Mouse (Mus musculus) embryonic facial prominence, embryonic 13.5 days (tissue): ENCODE data around the gene Ssbp2. TPM values are rescaled to one million over a fixed set of nuclear protein-coding genes. Genes with fewer than 3 reads are reported as not detected.

Experiments used
- ATAC-seq: fragments of 200-750 bp; cut with Nextera tagmentation; 2 replicates; pipeline ENCODE4 v1.8.0; 2017; ENCODE audit warnings: low read depth; ENCODE audit not compliant: insufficient number of reproducible peaks, insufficient read depth, low FRiP score, low TSS enrichment
- H3K27ac ChIP-seq: fragments of 300-500 bp; sonication (generic); 2 replicates; pipeline ENCODE4 v1.5.1; 2015; ENCODE audit warnings: moderate library complexity, mild to moderate bottlenecking, inconsistent platforms
- H3K27me3 ChIP-seq: fragments of 300-500 bp; sonication (generic); 2 replicates; pipeline ENCODE4 v1.6.1; 2015; ENCODE audit warnings: mild to moderate bottlenecking, inconsistent platforms
- H3K36me3 ChIP-seq: fragments of 300-500 bp; sonication (generic); 2 replicates; pipeline ENCODE4 v1.6.1; 2015; ENCODE audit warnings: mild to moderate bottlenecking, inconsistent platforms
- H3K4me1 ChIP-seq: fragments of 300-500 bp; sonication (generic); 2 replicates; pipeline ENCODE4 v1.6.1; 2015; ENCODE audit warnings: inconsistent platforms
- H3K4me2 ChIP-seq: fragments of 300-500 bp; sonication (generic); 2 replicates; pipeline ENCODE4 v1.6.1; 2015; ENCODE audit warnings: moderate library complexity, mild to moderate bottlenecking, inconsistent platforms
- H3K4me3 ChIP-seq: fragments of 300-500 bp; sonication (generic); 2 replicates; pipeline ENCODE4 v1.5.1; 2015; ENCODE audit warnings: mild to moderate bottlenecking, inconsistent platforms
- H3K9ac ChIP-seq: fragments of 300-500 bp; sonication (generic); 2 replicates; pipeline ENCODE4 v1.6.1; 2015; ENCODE audit warnings: mild to moderate bottlenecking, inconsistent platforms
- H3K9me3 ChIP-seq: fragments of 300-500 bp; sonication (generic); 2 replicates; pipeline ENCODE4 v1.6.1; 2016; ENCODE audit warnings: inconsistent platforms
- whole genome bisulfite sequencing: fragments of 180-500 bp; shearing (Covaris S2); methylation state at CpG from one replicate; pipeline ENCODE4 v1.1.7; 2015; ENCODE audit warnings: mixed read lengths; 5-methylcytosine and 5-hydroxymethylcytosine counted together
- polyA plus RNA-seq: library from polyadenylated mRNA; unstranded; fragments of >200 nt; fragmentation: Nextera tagmentation; extraction: Ambion mirVana; gene quantifications from 2 replicates; pipeline ENCODE4 v1.2.1, GENCODE M21; 2015

Ssbp2 gene
- 220 and 228 TPM in 2 replicates for polyA plus RNA-seq

DNA sequence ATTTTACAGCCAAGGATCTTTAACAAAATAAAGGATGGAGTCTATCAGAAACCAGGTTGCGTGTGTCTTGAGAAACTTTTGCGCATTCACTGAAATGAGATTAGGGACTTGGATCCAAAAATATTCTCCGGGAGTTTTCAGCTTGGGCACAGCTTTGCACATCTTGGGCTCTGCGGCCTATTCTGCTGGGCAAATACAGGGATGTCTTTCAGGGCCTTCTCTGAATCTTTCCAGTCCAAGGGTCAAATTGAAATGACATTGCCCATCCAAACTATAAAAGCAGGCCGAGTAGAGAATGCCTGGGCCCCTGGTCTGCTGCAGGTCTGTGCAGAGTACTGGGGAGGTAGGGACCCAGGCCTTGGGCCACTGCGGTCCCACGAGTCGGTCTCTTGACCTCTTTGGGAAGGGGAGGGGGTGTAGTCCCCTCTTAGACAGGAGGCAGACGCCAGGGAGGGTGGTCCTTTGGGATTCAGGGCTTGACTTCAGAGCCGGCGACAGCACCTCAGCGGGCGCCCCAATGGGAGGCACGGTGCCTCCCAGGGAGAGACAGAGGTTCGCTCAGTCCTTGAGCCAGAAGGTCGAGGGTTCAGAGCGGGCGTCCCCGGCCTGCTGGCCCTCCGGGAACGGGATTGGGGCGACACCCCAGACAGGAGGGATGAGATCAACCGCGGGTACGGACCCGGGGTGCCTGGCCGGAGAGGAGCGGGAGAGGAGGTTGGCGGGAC lies at the start of gene Ssbp2:
Gene Ssbp2 (plus strand): TSS at position 388 of the 725 bp plus-strand sequence.
- H3K9me3 ChIP-seq, result no peaks in the 10 kb centered on the region
- H3K4me3 ChIP-seq, result peak within 1 kb of the TSS; percentile 96
- no peaks in the 10 kb centered on the region for H3K27me3 ChIP-seq
- peak; percentile 5; the same call in 1 of the 2 replicates for ATAC-seq
- H3K36me3 ChIP-seq, result no peaks in the 10 kb centered on the region
- peaks cover 26% of the 10 kb centered on the region for H3K4me1 ChIP-seq
- H3K4me2 ChIP-seq, result peak within 1 kb of the TSS; percentile 75
- peak within 1 kb of the TSS; percentile 99 for H3K9ac ChIP-seq
- WGBS, result 8% methylated on average over 27 of the region's 29 CpGs
- H3K27ac ChIP-seq, result peak within 1 kb of the TSS; percentile 98

- Histone ChIP-seq H3K4me1 (no peaks in the 10 kb centered on the region), H3K4me2 (no peak overlapping the region), H3K36me3 (no peaks in the 10 kb centered on the region), H3K27me3 (no peaks in the 10 kb centered on the region), H3K27ac (no peak overlapping the region), H3K4me3 (no peak overlapping the region), H3K9ac (no peak overlapping the region), H3K9me3 (no peaks in the 10 kb centered on the region)
- ATAC-seq, result no peak
- 76% methylated on average over 5 of the region's 5 CpGs for WGBS
Observed at GRCm38 (mm10) chr13:91413752-91414503, 46.2 kb upstream of the Ssbp2 start.

DNA sequence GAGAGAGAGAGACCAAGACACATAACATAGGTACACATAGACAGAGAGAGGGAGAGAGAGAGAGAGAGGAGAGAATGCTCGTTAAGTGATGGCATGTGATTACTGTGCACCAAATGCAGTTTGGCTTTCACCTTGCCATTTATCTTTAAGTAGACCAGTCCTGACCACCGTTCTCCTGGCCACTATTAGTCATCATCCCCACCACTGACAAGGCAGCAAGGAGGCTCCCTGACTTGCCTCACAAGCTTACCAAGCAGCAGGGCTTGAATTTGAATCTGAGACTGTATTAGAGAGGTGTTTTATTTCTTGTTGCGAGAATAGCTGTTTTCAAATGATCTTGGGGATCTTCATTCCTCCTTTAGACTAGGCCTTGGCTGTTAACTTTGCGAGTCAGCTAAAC lies 44.2 kb upstream of the Ssbp2 start:
- Histone ChIP-seq H3K36me3 (no peaks in the 10 kb centered on the region), H3K4me3 (no peak overlapping the region), H3K27ac (no peak overlapping the region), H3K27me3 (no peaks in the 10 kb centered on the region), H3K9ac (no peak overlapping the region), H3K4me2 (no peak overlapping the region), H3K9me3 (no peaks in the 10 kb centered on the region), H3K4me1 (no peaks in the 10 kb centered on the region; the same call in 1 of the 2 replicates)
- no peak for ATAC-seq
- WGBS, result 81% methylated on average over 4 of the region's 4 CpGs

- WGBS, result 81% methylated on average over 2 of the region's 2 CpGs
- Histone ChIP-seq H3K27me3 (no peaks in the 10 kb centered on the region), H3K4me3 (no peak overlapping the region), H3K9me3 (no peaks in the 10 kb centered on the region), H3K4me2 (no peak overlapping the region), H3K27ac (no peak overlapping the region), H3K36me3 (no peaks in the 10 kb centered on the region), H3K9ac (no peak overlapping the region), H3K4me1 (peaks cover 8% of the 10 kb centered on the region)
- ATAC-seq, result no peak
Observed at GRCm38 (mm10) chr13:91416698-91417097, 43.4 kb upstream of the Ssbp2 start.

GRCm38 (mm10) chr13:91421387-91421949 lies 38.6 kb upstream of the Ssbp2 start:
- no peaks in the 10 kb centered on the region for H3K9me3 ChIP-seq
- H3K4me2 ChIP-seq, result peak overlapping the region; percentile 37
- ATAC-seq, result no peak
- no peak overlapping the region for H3K9ac ChIP-seq
- H3K27ac ChIP-seq, result no peak overlapping the region
- H3K4me1 ChIP-seq, result peaks cover 22% of the 10 kb centered on the region
- H3K36me3 ChIP-seq, result no peaks in the 10 kb centered on the region
- H3K27me3 ChIP-seq, result no peaks in the 10 kb centered on the region
- WGBS, result 21% methylated on average over 9 of the region's 9 CpGs
- H3K4me3 ChIP-seq, result no peak overlapping the region

- peaks cover 13% of the 10 kb centered on the region; the same call in 1 of the 2 replicates for H3K4me1 ChIP-seq
- H3K4me3 ChIP-seq, result no peak overlapping the region
- H3K36me3 ChIP-seq, result no peaks in the 10 kb centered on the region
- no peak overlapping the region for H3K9ac ChIP-seq
- no peaks in the 10 kb centered on the region for H3K27me3 ChIP-seq
- no peak overlapping the region for H3K4me2 ChIP-seq
- no peak for ATAC-seq
- no peak overlapping the region for H3K27ac ChIP-seq
- H3K9me3 ChIP-seq, result no peaks in the 10 kb centered on the region
- WGBS, result 66% methylated on average over 5 of the region's 5 CpGs
Observed at GRCm38 (mm10) chr13:91430867-91431266, 29.2 kb upstream of the Ssbp2 start.

- Histone ChIP-seq H3K27ac (peak overlapping the region; percentile 4; the same call in 1 of the 2 replicates), H3K36me3 (no peaks in the 10 kb centered on the region), H3K9ac (0 out of 2 replicates have a peak overlapping the region, but pooled peaks have one; percentile 27), H3K27me3 (no peaks in the 10 kb centered on the region), H3K9me3 (no peaks in the 10 kb centered on the region), H3K4me2 (peak overlapping the region; percentile 28; the same call in 1 of the 2 replicates), H3K4me3 (no peak overlapping the region), H3K4me1 (peaks cover 7% of the 10 kb centered on the region; the same call in 1 of the 2 replicates)
- WGBS, result 52% methylated on average over 12 of the region's 12 CpGs
- ATAC-seq, result no peak
Observed at GRCm38 (mm10) chr13:91431392-91432355, 28.4 kb upstream of the Ssbp2 start.

GRCm38 (mm10) chr13:91433021-91433420 lies 27.1 kb upstream of the Ssbp2 start:
- Histone ChIP-seq H3K27me3 (no peaks in the 10 kb centered on the region), H3K4me1 (peaks cover 6% of the 10 kb centered on the region; the same call in 1 of the 2 replicates), H3K4me3 (no peak overlapping the region), H3K36me3 (no peaks in the 10 kb centered on the region), H3K9ac (no peak overlapping the region), H3K27ac (no peak overlapping the region), H3K9me3 (no peaks in the 10 kb centered on the region), H3K4me2 (no peak overlapping the region)
- WGBS, result 86% methylated on average over 11 of the region's 11 CpGs
- no peak for ATAC-seq

DNA sequence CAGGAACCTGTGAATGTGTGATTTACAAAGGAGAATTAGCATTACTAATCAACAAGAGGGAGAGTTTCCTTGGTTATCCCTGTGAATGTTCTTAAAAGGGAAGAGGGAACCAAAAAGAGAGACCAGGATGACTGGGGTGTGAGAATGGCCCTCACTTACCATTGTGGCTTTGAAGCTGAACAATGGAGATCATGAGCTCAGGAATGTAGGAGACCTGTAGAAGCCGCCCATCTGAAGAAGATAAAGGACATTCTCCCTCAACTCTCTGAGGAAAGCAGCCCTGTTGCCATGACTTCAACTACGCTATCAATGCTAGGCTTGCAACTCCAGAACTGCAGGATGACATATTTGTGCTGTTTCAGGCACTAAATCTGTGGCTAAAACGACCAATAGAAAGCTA lies 22.2 kb upstream of the Ssbp2 start:
- Histone ChIP-seq H3K4me3 (no peak overlapping the region), H3K9me3 (no peaks in the 10 kb centered on the region), H3K4me1 (no peaks in the 10 kb centered on the region), H3K36me3 (no peaks in the 10 kb centered on the region), H3K27me3 (no peaks in the 10 kb centered on the region), H3K27ac (no peak overlapping the region), H3K4me2 (no peak overlapping the region), H3K9ac (no peak overlapping the region)
- 69% methylated on average over 3 of the region's 3 CpGs for WGBS
- no peak for ATAC-seq

DNA sequence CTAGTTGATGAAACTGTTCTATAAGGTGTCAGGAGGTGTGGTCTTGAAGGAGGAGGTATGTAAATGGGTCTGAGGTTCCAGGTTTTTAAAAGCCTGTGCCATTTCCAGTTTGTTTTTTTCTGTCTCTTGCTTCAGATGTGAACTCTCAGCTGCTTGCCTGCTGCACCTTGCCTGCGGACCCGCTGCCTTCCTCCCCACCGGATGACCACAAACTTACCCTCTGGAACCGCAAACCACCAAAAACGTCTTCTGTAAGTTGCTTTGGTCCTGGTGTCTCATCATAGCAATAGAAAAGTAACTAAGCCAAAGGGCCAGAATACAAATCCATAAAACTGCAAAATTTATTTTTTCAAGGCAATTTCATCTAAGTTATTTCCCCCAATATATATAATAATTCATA lies 18.6 kb upstream of the Ssbp2 start:
- no peak for ATAC-seq
- H3K4me3 ChIP-seq, result no peak overlapping the region
- H3K27ac ChIP-seq, result no peak overlapping the region
- no peaks in the 10 kb centered on the region for H3K9me3 ChIP-seq
- 95% methylated on average over 5 of the region's 5 CpGs for WGBS
- no peaks in the 10 kb centered on the region for H3K27me3 ChIP-seq
- H3K36me3 ChIP-seq, result no peaks in the 10 kb centered on the region
- H3K4me1 ChIP-seq, result 0 out of 2 replicates have a peak, but pooled peaks cover 3% of the 10 kb centered on the region
- H3K4me2 ChIP-seq, result no peak overlapping the region
- H3K9ac ChIP-seq, result no peak overlapping the region

- Histone ChIP-seq H3K4me3 (no peak overlapping the region), H3K36me3 (no peaks in the 10 kb centered on the region), H3K9me3 (no peaks in the 10 kb centered on the region), H3K4me2 (no peak overlapping the region), H3K9ac (no peak overlapping the region), H3K4me1 (0 out of 2 replicates have a peak, but pooled peaks cover 3% of the 10 kb centered on the region), H3K27me3 (no peaks in the 10 kb centered on the region), H3K27ac (no peak overlapping the region)
- 80% methylated on average over 2 of the region's 2 CpGs for WGBS
- no peak for ATAC-seq
Observed at GRCm38 (mm10) chr13:91446728-91447127, 13.4 kb upstream of the Ssbp2 start.
